Mouse (Mus musculus): ENCODE results near the gene Aup1. TPM values are rescaled to one million over a fixed set of nuclear protein-coding genes. Genes with fewer than 3 reads are reported as not detected.
A peak's percentile ranks its signal among the peaks of the same experiment; 100 is the strongest.

The Aup1 gene
- polyA plus RNA-seq, 1 experiment: 244 TPM

- H3K4me1 ChIP-seq (ENCODE audit: control insufficient read depth, insufficient read depth, low read length): peaks cover 12% of the 10 kb centered on the region
- TF ChIP-seq POLR2A (IDR thresholded peaks at IDR 0.05; ENCODE audit: control insufficient read depth, low read depth, low read length) (no peak), CTCF (IDR thresholded peaks at IDR 0.05; ENCODE audit: control insufficient read depth, insufficient read depth, insufficient replicate concordance, low read depth, low read length) (no peak)
- no peak overlapping the region for H3K27ac ChIP-seq (ENCODE audit: control insufficient read depth, insufficient read depth, low read depth, low read length)
- no peaks in the 10 kb centered on the region for H3K36me3 ChIP-seq (ENCODE audit: control insufficient read depth, insufficient read depth, low read length)
- no peak overlapping the region for H3K4me3 ChIP-seq (ENCODE audit: control insufficient read depth, low read depth, low read length)
- H3K27me3 ChIP-seq (ENCODE audit: control insufficient read depth, insufficient read depth, low read length): no peaks in the 10 kb centered on the region
Observed at GRCm38 (mm10) chr6:83029777-83030176, 24.5 kb upstream of the Aup1 start.

- TF ChIP-seq CTCF (IDR thresholded peaks at IDR 0.05; ENCODE audit: control insufficient read depth, insufficient read depth, insufficient replicate concordance, low read depth, low read length): no peak
- TF ChIP-seq POLR2A (IDR thresholded peaks at IDR 0.05; ENCODE audit: control insufficient read depth, low read depth, low read length): no peak
- H3K36me3 ChIP-seq (ENCODE audit: control insufficient read depth, insufficient read depth, low read length): no peaks in the 10 kb centered on the region
- peaks cover 12% of the 10 kb centered on the region for H3K4me1 ChIP-seq (ENCODE audit: control insufficient read depth, insufficient read depth, low read length)
- H3K27ac ChIP-seq (ENCODE audit: control insufficient read depth, insufficient read depth, low read depth, low read length): no peak overlapping the region
- H3K4me3 ChIP-seq (ENCODE audit: control insufficient read depth, low read depth, low read length): no peak overlapping the region
- H3K27me3 ChIP-seq (ENCODE audit: control insufficient read depth, insufficient read depth, low read length): no peaks in the 10 kb centered on the region
Observed at GRCm38 (mm10) chr6:83031111-83031510, 23.2 kb upstream of the Aup1 start.

GRCm38 (mm10) chr6:83031921-83032590 is 22.3 kb upstream of the Aup1 start:
- peaks cover 12% of the 10 kb centered on the region for H3K4me1 ChIP-seq (ENCODE audit: control insufficient read depth, insufficient read depth, low read length)
- no peaks in the 10 kb centered on the region for H3K36me3 ChIP-seq (ENCODE audit: control insufficient read depth, insufficient read depth, low read length)
- H3K27ac ChIP-seq (ENCODE audit: control insufficient read depth, insufficient read depth, low read depth, low read length): no peak overlapping the region
- H3K4me3 ChIP-seq (ENCODE audit: control insufficient read depth, low read depth, low read length): no peak overlapping the region
- H3K27me3 ChIP-seq (ENCODE audit: control insufficient read depth, insufficient read depth, low read length): no peaks in the 10 kb centered on the region
- no peak for TF ChIP-seq POLR2A (IDR thresholded peaks at IDR 0.05; ENCODE audit: control insufficient read depth, low read depth, low read length)
- TF ChIP-seq CTCF (IDR thresholded peaks at IDR 0.05; ENCODE audit: control insufficient read depth, insufficient read depth, insufficient replicate concordance, low read depth, low read length): no peak

DNA sequence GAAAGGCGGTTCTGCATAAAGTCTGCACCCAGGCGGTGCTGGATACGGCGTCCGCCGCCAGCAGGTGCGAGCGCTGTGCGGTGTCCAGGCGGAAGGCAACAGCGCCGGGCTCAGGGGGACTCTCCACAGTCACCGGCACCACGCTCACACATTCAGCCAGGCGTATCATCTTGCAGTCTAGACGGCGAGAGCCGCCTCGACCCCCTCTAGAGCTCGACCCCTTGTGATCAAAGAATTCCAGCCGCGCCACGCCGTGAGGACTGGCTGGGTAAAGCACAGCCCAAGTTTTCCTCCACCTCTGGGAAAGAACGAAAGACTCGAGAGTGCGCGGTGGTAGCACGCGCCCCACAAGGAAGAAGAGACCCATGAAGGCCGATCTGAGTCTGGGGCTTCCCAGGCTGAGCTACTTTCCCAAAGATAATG is 21.5 kb upstream of the Aup1 start:
- no peaks in the 10 kb centered on the region for H3K27me3 ChIP-seq (ENCODE audit: control insufficient read depth, insufficient read depth, low read length)
- peak overlapping the region; percentile 10; the same call in 1 of the 2 replicates for H3K27ac ChIP-seq (ENCODE audit: control insufficient read depth, insufficient read depth, low read depth, low read length)
- H3K4me1 ChIP-seq (ENCODE audit: control insufficient read depth, insufficient read depth, low read length): peaks cover 12% of the 10 kb centered on the region
- H3K36me3 ChIP-seq (ENCODE audit: control insufficient read depth, insufficient read depth, low read length): no peaks in the 10 kb centered on the region
- TF ChIP-seq CTCF (IDR thresholded peaks at IDR 0.05; ENCODE audit: control insufficient read depth, insufficient read depth, insufficient replicate concordance, low read depth, low read length): no peak
- H3K4me3 ChIP-seq (ENCODE audit: control insufficient read depth, low read depth, low read length): peak overlapping the region; percentile 90

DNA sequence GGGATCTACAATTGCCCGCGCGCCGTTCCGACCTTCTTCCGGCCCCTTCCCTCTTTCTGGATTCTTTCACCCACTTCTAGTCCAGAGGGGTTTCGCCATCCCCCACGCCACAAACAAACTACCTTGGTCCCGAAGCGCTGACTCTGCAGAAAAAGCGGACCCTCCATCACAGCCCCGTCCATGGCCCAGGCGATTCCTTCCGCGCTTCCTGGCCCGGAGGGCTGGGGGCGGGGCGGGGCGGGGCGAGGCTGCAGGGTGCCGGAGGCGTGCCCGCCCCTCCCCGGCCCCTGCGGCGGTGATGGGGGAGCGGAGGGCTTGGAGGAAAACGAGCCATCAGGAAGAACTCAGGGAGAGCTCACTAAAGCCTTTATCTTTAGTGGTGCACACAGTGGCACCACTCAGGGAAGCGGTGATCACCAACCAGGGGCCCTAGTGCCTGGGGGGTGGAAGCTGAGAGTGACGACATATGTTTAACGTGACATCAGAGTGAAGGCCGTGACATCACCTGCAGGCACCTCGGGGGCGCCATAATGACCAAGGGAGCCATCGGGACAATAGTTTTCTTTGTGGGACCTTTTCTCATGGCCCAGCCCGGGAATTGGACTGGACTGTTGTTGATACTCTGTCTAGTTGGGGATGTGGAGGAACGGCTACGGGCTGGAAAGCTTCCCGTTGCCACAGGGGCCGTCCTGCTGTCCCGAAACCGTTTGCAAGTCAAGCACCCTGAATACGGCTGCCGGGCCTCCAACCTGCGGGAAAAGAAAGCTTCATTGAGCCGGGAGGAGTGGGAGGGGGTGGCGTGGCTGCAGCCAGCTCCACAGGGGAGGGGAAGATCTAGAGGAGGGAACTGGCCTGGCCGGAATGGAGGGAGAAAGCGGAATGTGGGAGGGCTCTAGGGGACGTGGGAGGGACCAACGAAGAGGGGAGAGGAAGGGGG is 20.8 kb upstream of the Aup1 start, which contains the start of the genes Dok1 and Loxl3:
TSS of gene Dok1 (minus strand) at position 223 of the 937 bp plus-strand sequence.
TSS of gene Loxl3 (plus strand) at position 925 of the 937 bp plus-strand sequence.
- no peaks in the 10 kb centered on the region for H3K27me3 ChIP-seq (ENCODE audit: control insufficient read depth, insufficient read depth, low read length)
- TF ChIP-seq POLR2A (IDR thresholded peaks at IDR 0.05; ENCODE audit: control insufficient read depth, low read depth, low read length) (0 out of 2 replicates have a peak, but pooled peaks have one; percentile 18), CTCF (IDR thresholded peaks at IDR 0.05; ENCODE audit: control insufficient read depth, insufficient read depth, insufficient replicate concordance, low read depth, low read length) (no peak)
- H3K27ac ChIP-seq (ENCODE audit: control insufficient read depth, insufficient read depth, low read depth, low read length): peak within 1 kb of the TSS; percentile 76
- no peaks in the 10 kb centered on the region for H3K36me3 ChIP-seq (ENCODE audit: control insufficient read depth, insufficient read depth, low read length)
- H3K4me1 ChIP-seq (ENCODE audit: control insufficient read depth, insufficient read depth, low read length): peaks cover 18% of the 10 kb centered on the region
- H3K4me3 ChIP-seq (ENCODE audit: control insufficient read depth, low read depth, low read length): peak within 1 kb of the TSS; percentile 90

DNA sequence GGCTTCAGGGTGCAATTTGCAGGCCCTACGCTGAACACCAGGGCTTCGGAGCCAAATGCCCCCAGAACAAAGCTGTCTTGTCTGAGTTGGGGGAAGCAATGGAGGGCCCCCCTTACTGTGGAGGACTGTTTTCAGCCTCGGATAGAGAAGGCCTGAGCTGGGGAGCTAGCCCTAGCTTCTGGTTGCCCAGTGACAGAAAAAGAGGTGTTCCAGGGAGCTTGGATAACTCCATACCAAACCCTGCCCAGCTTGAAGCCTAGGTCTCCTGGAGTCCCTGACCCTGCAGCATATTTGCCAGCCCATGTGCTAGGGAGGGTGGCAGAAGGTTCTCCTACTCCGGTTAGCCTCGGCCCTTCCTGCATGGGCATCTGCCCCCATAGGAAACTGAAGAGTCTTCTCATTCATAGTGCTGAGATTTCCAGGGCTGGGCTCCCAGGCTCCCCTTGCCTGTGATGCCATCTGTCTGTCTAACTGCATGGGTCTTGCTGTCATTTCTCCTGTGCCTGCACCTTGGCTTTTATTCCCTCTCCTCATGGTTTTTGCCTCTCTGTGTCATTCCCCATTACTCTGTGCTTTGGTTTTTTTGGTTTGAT is 19.8 kb upstream of the Aup1 start:
- Histone ChIP-seq H3K4me1 (ENCODE audit: control insufficient read depth, insufficient read depth, low read length) (peaks cover 21% of the 10 kb centered on the region), H3K4me3 (ENCODE audit: control insufficient read depth, low read depth, low read length) (peak overlapping the region; percentile 48), H3K27ac (ENCODE audit: control insufficient read depth, insufficient read depth, low read depth, low read length) (0 out of 2 replicates have a peak overlapping the region, but pooled peaks have one; percentile 8), H3K27me3 (ENCODE audit: control insufficient read depth, insufficient read depth, low read length) (no peaks in the 10 kb centered on the region), H3K36me3 (ENCODE audit: control insufficient read depth, insufficient read depth, low read length) (no peaks in the 10 kb centered on the region)
- TF ChIP-seq POLR2A (IDR thresholded peaks at IDR 0.05; ENCODE audit: control insufficient read depth, low read depth, low read length): no peak
- no peak for TF ChIP-seq CTCF (IDR thresholded peaks at IDR 0.05; ENCODE audit: control insufficient read depth, insufficient read depth, insufficient replicate concordance, low read depth, low read length)

DNA sequence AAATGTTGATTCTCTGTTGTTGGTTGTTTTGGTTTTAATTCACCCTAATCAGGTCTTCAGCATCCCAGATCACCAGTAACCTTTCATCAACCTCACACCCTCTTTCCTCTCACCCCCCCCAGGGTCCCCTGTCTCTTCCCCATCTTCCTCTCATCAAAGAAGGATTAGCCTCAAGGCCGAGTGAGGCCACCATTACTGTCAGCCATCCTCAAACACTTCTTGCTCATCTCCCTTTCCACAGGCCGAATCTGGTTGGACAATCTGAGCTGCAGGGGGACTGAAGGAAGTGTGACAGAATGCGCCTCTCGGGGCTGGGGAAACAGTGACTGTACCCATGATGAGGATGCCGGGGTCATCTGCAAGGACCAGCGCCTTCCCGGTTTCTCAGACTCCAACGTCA is 17.1 kb upstream of the Aup1 start:
- peaks cover 21% of the 10 kb centered on the region for H3K4me1 ChIP-seq (ENCODE audit: control insufficient read depth, insufficient read depth, low read length)
- no peaks in the 10 kb centered on the region for H3K27me3 ChIP-seq (ENCODE audit: control insufficient read depth, insufficient read depth, low read length)
- H3K36me3 ChIP-seq (ENCODE audit: control insufficient read depth, insufficient read depth, low read length): no peaks in the 10 kb centered on the region
- TF ChIP-seq CTCF (IDR thresholded peaks at IDR 0.05; ENCODE audit: control insufficient read depth, insufficient read depth, insufficient replicate concordance, low read depth, low read length) (no peak), POLR2A (IDR thresholded peaks at IDR 0.05; ENCODE audit: control insufficient read depth, low read depth, low read length) (no peak)
- no peak overlapping the region for H3K4me3 ChIP-seq (ENCODE audit: control insufficient read depth, low read depth, low read length)
- no peak overlapping the region for H3K27ac ChIP-seq (ENCODE audit: control insufficient read depth, insufficient read depth, low read depth, low read length)
